Mouse (Mus musculus): ENCODE data around the gene Gimap4. TPM values are rescaled to one million over a fixed set of nuclear protein-coding genes. Genes with fewer than 3 reads are reported as not detected.

The Gimap4 gene
- total and polyA plus RNA-seq, 2 experiments = 5.5 to 15.1 TPM

GRCm38 (mm10) chr6:48668022-48668421, 16.3 kb upstream of the Gimap4 start:
- TF ChIP-seq CTCF (IDR thresholded peaks at IDR 0.05; ENCODE audit: low read depth, low read length) = no peak
- H3K27ac ChIP-seq (replicated peaks; ENCODE audit: insufficient read depth, low read depth, low read length) = no peak overlapping the region
- H3K36me3 ChIP-seq (ENCODE audit: control insufficient read depth, insufficient read depth, low read length) = no peaks in the 10 kb centered on the region
- no peak overlapping the region for H3K9ac ChIP-seq (ENCODE audit: low read depth, low read length)
- no peak overlapping the region for H3K4me3 ChIP-seq (ENCODE audit: insufficient read depth, low read depth, low read length)
- no peak for DNase-seq (ENCODE audit: extremely low read depth, low read depth, low spot score)
- no peaks in the 10 kb centered on the region for H3K79me2 ChIP-seq (ENCODE audit: control insufficient read depth, insufficient read depth, low read length)
- peaks cover 17% of the 10 kb centered on the region for H3K4me1 ChIP-seq (ENCODE audit: control insufficient read depth, insufficient read depth, low read length)
- no peaks in the 10 kb centered on the region for H3K27me3 ChIP-seq (ENCODE audit: control insufficient read depth, insufficient read depth, low read length)

- DNase-seq (ENCODE audit: extremely low read depth, low read depth, low spot score) = no peak
- Histone ChIP-seq H3K36me3 (ENCODE audit: control insufficient read depth, insufficient read depth, low read length) (no peaks in the 10 kb centered on the region), H3K27me3 (ENCODE audit: control insufficient read depth, insufficient read depth, low read length) (no peaks in the 10 kb centered on the region), H3K79me2 (ENCODE audit: control insufficient read depth, insufficient read depth, low read length) (no peaks in the 10 kb centered on the region), H3K27ac (replicated peaks; ENCODE audit: insufficient read depth, low read depth, low read length) (no peak overlapping the region), H3K4me3 (ENCODE audit: insufficient read depth, low read depth, low read length) (no peak overlapping the region), H3K9ac (ENCODE audit: low read depth, low read length) (no peak overlapping the region), H3K4me1 (ENCODE audit: control insufficient read depth, insufficient read depth, low read length) (peaks cover 17% of the 10 kb centered on the region)
- TF ChIP-seq CTCF (IDR thresholded peaks at IDR 0.05; ENCODE audit: low read depth, low read length) (no peak), POLR2A (IDR thresholded peaks at IDR 0.05; ENCODE audit: extremely low read depth, insufficient read depth, low read length) (no peak)
- 84% methylated on average over 2 of the region's 2 CpGs for whole genome bisulfite sequencing
Measured at GRCm38 (mm10) chr6:48669446-48669969, 14.8 kb upstream of the Gimap4 start.

DNA sequence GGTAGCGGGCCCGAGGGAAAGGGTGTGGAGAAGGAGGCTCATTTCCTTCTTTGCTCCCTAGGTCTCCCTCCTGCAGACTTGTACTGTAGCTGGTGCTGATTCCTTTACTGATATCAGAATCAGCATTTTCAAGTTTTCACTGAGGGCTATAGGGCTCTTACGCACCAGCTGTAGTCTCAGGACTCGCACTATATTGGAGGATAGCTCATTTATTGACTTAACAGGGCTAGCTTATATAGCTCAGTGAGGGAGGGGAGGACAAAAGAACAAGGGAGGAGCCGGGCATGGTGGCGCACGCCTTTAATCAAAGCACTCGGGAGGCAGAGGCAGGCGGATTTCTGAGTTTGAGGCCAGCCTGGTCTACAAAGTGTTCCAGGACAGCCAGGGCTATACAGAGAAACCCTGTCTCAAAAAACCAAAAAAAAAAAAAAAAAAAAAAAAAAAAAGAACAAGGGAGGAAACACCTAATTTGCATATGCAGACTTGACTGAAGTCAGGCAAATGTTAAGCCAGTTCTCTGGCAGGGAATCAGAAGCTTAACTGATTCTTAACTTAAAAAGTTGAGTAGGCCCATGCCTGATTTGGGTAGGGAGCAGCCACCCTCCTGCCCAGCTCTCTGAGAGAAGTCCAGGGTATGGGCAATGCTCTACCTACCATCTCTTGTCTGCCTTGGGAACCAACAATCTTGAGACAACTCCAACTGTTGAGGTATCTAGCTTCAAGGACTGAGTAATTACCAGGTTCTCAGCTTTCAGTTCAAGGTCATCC, 9.9 kb upstream of the Gimap4 start:
- Histone ChIP-seq H3K79me2 (ENCODE audit: control insufficient read depth, insufficient read depth, low read length) (peaks cover 3% of the 10 kb centered on the region; the same call in 1 of the 2 replicates), H3K4me3 (ENCODE audit: insufficient read depth, low read depth, low read length) (no peak overlapping the region), H3K27me3 (ENCODE audit: control insufficient read depth, insufficient read depth, low read length) (no peaks in the 10 kb centered on the region), H3K9ac (ENCODE audit: low read depth, low read length) (no peak overlapping the region), H3K36me3 (ENCODE audit: control insufficient read depth, insufficient read depth, low read length) (peaks cover 6% of the 10 kb centered on the region), H3K4me1 (ENCODE audit: control insufficient read depth, insufficient read depth, low read length) (peaks cover 16% of the 10 kb centered on the region; the same call in 1 of the 2 replicates), H3K27ac (replicated peaks; ENCODE audit: insufficient read depth, low read depth, low read length) (peak overlapping the region; percentile 20)
- no peak for DNase-seq (ENCODE audit: extremely low read depth, low read depth, low spot score)
- no peak for TF ChIP-seq POLR2A (IDR thresholded peaks at IDR 0.05; ENCODE audit: extremely low read depth, insufficient read depth, low read length)
- TF ChIP-seq CTCF (IDR thresholded peaks at IDR 0.05; ENCODE audit: low read depth, low read length) = no peak
- WGBS = 96% methylated on average over 9 of the region's 9 CpGs

DNA sequence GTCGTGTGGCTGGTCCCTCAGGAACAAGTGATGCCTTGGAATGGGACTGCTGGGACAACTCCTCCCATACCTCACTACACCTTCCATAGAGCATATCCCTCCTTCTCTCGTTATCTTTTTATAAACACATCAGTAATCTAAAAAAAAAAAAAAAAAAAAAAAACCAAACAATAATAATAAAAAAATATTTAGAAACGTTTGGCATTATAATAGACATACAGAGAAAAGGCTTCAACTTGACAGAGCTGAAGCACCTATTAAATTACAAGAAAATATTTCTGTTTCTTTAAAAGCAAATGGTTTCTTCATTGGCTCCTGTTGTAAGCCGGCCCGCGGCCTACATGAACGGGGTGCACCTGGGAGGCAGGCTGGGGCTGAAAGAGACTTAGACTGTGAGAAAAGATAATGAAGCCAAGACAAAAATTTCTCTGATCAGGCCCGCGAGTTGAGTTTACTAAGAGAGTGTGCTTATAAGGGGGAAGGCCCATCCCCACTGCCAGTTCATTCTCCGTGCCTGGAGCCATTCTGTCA, 8.9 kb upstream of the Gimap4 start:
- no peak for TF ChIP-seq CTCF (IDR thresholded peaks at IDR 0.05; ENCODE audit: low read depth, low read length)
- TF ChIP-seq POLR2A (IDR thresholded peaks at IDR 0.05; ENCODE audit: extremely low read depth, insufficient read depth, low read length) = no peak
- WGBS = 26% methylated on average over 10 of the region's 10 CpGs

GRCm38 (mm10) chr6:48675931-48676859, 8.2 kb upstream of the Gimap4 start, which contains the start of gene Gimap9:
Gimap9 (plus strand) TSS chr6:48676129.
- Histone ChIP-seq H3K4me1 (ENCODE audit: control insufficient read depth, insufficient read depth, low read length) (peaks cover 16% of the 10 kb centered on the region; the same call in 1 of the 2 replicates), H3K4me3 (ENCODE audit: insufficient read depth, low read depth, low read length) (peak within 1 kb of the TSS; percentile 75), H3K79me2 (ENCODE audit: control insufficient read depth, insufficient read depth, low read length) (peaks cover 3% of the 10 kb centered on the region; the same call in 1 of the 2 replicates), H3K36me3 (ENCODE audit: control insufficient read depth, insufficient read depth, low read length) (peaks cover 7% of the 10 kb centered on the region), H3K27ac (replicated peaks; ENCODE audit: insufficient read depth, low read depth, low read length) (peak within 1 kb of the TSS; percentile 95), H3K27me3 (ENCODE audit: control insufficient read depth, insufficient read depth, low read length) (no peaks in the 10 kb centered on the region), H3K9ac (ENCODE audit: low read depth, low read length) (peak within 1 kb of the TSS; percentile 76)
- no peak for TF ChIP-seq CTCF (IDR thresholded peaks at IDR 0.05; ENCODE audit: low read depth, low read length)
- 0 out of 2 replicates have a peak, but pooled peaks have one; percentile 39 for TF ChIP-seq POLR2A (IDR thresholded peaks at IDR 0.05; ENCODE audit: extremely low read depth, insufficient read depth, low read length)
- 10% methylated on average over 13 of the region's 13 CpGs for WGBS
- peak; percentile 82 for DNase-seq (ENCODE audit: extremely low read depth, low read depth, low spot score)

More for the DNA sequence above, 8.9 kb upstream of the Gimap4 start:
- Histone ChIP-seq H3K27ac (replicated peaks; ENCODE audit: insufficient read depth, low read depth, low read length) (peak overlapping the region; percentile 95), H3K4me1 (ENCODE audit: control insufficient read depth, insufficient read depth, low read length) (peaks cover 16% of the 10 kb centered on the region; the same call in 1 of the 2 replicates), H3K36me3 (ENCODE audit: control insufficient read depth, insufficient read depth, low read length) (peaks cover 7% of the 10 kb centered on the region), H3K4me3 (ENCODE audit: insufficient read depth, low read depth, low read length) (peak overlapping the region; percentile 75), H3K79me2 (ENCODE audit: control insufficient read depth, insufficient read depth, low read length) (peaks cover 3% of the 10 kb centered on the region; the same call in 1 of the 2 replicates), H3K9ac (ENCODE audit: low read depth, low read length) (peak overlapping the region; percentile 76), H3K27me3 (ENCODE audit: control insufficient read depth, insufficient read depth, low read length) (no peaks in the 10 kb centered on the region)
- DNase-seq (ENCODE audit: extremely low read depth, low read depth, low spot score) = no peak
